Mouse (Mus musculus): ENCODE measurements around the gene Schip1. TPM values are rescaled to one million over a fixed set of nuclear protein-coding genes. Genes with fewer than 3 reads are reported as not detected.

The Schip1 gene
- polyA plus RNA-seq, 1 experiment from 2014 or later: 76.4 TPM

DNA sequence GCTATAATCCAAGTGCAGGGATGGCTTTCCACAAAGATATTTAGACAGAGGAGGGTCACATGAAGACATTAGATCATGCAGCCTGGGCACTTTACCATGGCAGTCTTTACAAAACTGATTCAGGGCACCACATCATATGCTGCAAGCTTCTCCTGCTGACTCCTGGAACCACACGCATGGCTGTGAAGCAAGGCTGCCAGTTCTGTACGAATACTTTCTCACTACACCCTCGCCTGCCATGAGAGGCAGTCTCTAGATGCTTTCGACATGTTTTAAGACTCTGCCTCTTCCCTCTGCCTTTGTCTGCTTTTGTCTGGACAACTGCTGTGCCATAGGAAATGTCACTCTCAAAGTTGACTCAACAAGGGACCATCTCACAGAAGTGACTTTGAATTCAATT, 145.8 kb downstream of the Schip1 start:
- no peak for ATAC-seq (ENCODE audit: insufficient number of reproducible peaks, low FRiP score)
- H3K4me3 ChIP-seq: no peak overlapping the region
- H3K4me1 ChIP-seq (replicated peaks): no peaks in the 10 kb centered on the region
- no peak overlapping the region for H3K4me2 ChIP-seq
- no peak overlapping the region for H3K9ac ChIP-seq
- H3K36me3 ChIP-seq: no peaks in the 10 kb centered on the region
- H3K9me3 ChIP-seq (replicated peaks): no peaks in the 10 kb centered on the region
- H3K27ac ChIP-seq (ENCODE audit: poor library complexity, severe bottlenecking): no peak overlapping the region
- H3K27me3 ChIP-seq (replicated peaks): no peaks in the 10 kb centered on the region
- 78% methylated on average over 4 of the region's 4 CpGs for WGBS

DNA sequence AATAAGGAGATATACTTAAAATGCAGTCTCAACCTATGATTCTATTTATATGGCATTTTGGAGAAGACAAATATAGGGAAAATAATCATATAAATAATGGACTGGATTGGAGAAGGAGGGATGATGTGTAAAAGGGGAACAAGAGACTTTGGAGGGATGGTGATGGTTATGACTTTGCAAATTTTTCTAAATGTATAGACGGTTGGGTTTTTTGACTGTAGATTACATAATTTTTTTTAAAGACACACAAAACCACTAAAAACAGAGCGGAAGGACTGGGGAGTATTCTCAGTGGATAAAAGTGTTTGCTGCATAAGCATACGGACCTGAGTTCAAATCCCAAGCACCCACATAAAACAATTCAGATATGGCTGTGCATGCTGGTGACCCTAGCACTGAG, 156.8 kb downstream of the Schip1 start:
- Histone ChIP-seq H3K4me2 (no peak overlapping the region), H3K27me3 (replicated peaks) (no peaks in the 10 kb centered on the region), H3K9me3 (replicated peaks) (0 out of 2 replicates have a peak, but pooled peaks cover 3% of the 10 kb centered on the region), H3K4me3 (no peak overlapping the region), H3K36me3 (no peaks in the 10 kb centered on the region), H3K27ac (ENCODE audit: poor library complexity, severe bottlenecking) (no peak overlapping the region), H3K9ac (no peak overlapping the region), H3K4me1 (replicated peaks) (no peaks in the 10 kb centered on the region)
- ATAC-seq (ENCODE audit: insufficient number of reproducible peaks, low FRiP score): no peak
- 82% methylated on average over 3 of the region's 3 CpGs for WGBS

DNA sequence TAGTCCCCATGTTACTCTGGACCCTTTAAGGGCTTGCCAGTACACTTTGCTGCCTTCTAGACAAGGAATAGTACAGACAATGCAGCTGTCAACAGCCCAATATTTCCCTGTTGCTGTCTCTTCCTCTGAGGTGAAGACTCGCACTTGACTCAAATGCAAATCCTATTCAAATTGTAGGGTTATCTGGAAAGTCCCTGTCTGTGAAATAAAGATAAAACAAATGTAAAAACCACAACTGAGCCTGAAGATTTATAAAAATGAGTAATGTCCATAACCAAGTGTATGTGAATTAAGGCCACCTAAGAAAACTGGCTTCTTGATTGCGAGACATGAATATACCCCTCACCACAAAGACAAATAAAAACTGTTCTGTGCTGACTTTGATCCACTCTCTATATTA, 175.3 kb downstream of the Schip1 start:
- H3K9me3 ChIP-seq (replicated peaks): no peaks in the 10 kb centered on the region
- 83% methylated on average over 2 of the region's 2 CpGs for WGBS
- no peaks in the 10 kb centered on the region for H3K4me1 ChIP-seq (replicated peaks)
- H3K9ac ChIP-seq: no peak overlapping the region
- no peaks in the 10 kb centered on the region for H3K36me3 ChIP-seq
- no peak overlapping the region for H3K27ac ChIP-seq (ENCODE audit: poor library complexity, severe bottlenecking)
- H3K4me3 ChIP-seq: no peak overlapping the region
- no peaks in the 10 kb centered on the region for H3K27me3 ChIP-seq (replicated peaks)
- no peak overlapping the region for H3K4me2 ChIP-seq
- no peak for ATAC-seq (ENCODE audit: insufficient number of reproducible peaks, low FRiP score)

DNA sequence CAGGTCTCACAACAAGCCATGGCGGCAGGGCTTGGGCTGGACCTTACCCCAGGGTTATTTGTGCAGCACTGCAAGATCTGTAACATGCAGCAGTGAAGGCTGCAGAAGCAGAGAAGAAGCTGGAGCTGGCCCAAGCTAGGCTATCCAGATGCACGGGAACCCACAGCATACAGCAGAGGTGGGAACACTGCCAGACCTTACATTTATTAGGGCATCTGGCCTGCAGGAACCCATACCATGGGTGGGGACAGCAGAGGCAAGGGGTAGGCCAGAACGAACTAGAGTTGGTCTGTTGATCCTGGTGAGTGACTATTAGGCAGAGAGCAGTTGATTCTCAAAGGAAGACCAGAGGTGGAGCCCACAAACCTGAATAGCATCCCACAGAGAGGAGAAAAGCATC, 178.6 kb downstream of the Schip1 start:
- no peak overlapping the region for H3K27ac ChIP-seq (ENCODE audit: poor library complexity, severe bottlenecking)
- 73% methylated on average over 3 of the region's 3 CpGs for WGBS
- H3K36me3 ChIP-seq: no peaks in the 10 kb centered on the region
- no peaks in the 10 kb centered on the region for H3K9me3 ChIP-seq (replicated peaks)
- H3K27me3 ChIP-seq (replicated peaks): no peaks in the 10 kb centered on the region
- no peak overlapping the region for H3K9ac ChIP-seq
- 0 out of 2 replicates have a peak, but pooled peaks cover 4% of the 10 kb centered on the region for H3K4me1 ChIP-seq (replicated peaks)
- no peak overlapping the region for H3K4me3 ChIP-seq
- no peak for ATAC-seq (ENCODE audit: insufficient number of reproducible peaks, low FRiP score)
- H3K4me2 ChIP-seq: no peak overlapping the region

DNA sequence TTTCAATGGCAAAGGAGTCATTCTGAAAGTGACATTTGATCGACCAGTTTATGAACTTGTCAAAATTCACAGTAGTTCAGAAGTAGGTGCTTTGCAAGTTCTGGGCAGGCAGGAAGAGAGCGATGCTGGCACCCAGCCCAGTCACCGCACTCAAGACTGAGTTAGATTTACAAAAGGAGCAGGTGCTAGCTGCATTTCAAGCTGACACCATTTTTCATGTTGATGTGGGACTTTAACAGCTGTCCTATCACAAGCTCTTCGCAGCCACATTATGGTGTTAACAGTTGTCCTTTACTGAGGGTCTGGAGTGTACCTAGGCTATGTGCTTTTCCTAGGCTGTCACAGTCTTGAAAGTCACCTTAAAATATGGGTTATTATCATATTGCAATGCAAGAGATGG, 181.6 kb downstream of the Schip1 start:
- ATAC-seq (ENCODE audit: insufficient number of reproducible peaks, low FRiP score): no peak
- no peaks in the 10 kb centered on the region for H3K9me3 ChIP-seq (replicated peaks)
- no peak overlapping the region for H3K4me2 ChIP-seq
- no peak overlapping the region for H3K4me3 ChIP-seq
- 0 out of 2 replicates have a peak, but pooled peaks cover 4% of the 10 kb centered on the region for H3K4me1 ChIP-seq (replicated peaks)
- H3K27me3 ChIP-seq (replicated peaks): no peaks in the 10 kb centered on the region
- H3K9ac ChIP-seq: no peak overlapping the region
- H3K27ac ChIP-seq (ENCODE audit: poor library complexity, severe bottlenecking): no peak overlapping the region
- 75% methylated on average over 4 of the region's 4 CpGs for WGBS
- no peaks in the 10 kb centered on the region for H3K36me3 ChIP-seq

DNA sequence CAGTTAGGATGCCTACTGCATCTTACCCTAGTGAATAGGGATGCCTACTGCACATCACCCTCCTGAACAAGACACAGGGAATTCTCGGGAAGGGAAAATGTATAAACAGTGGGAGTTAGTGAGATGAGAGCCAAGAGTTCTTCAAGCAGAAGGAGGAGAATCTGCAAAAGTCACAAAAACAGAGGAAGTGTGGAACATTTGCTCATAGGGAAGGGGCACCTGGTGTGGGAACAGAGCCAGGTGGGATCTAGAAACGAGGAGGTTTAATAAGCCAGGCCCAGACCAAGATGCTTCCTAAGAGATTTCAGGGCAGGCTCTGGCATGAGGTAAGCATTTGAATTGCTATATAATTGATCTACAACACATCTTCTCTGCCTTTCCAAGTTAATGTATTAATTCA, 186.0 kb downstream of the Schip1 start:
- no peak overlapping the region for H3K4me2 ChIP-seq
- 0 out of 2 replicates have a peak, but pooled peaks cover 4% of the 10 kb centered on the region for H3K4me1 ChIP-seq (replicated peaks)
- ATAC-seq (ENCODE audit: insufficient number of reproducible peaks, low FRiP score): no peak
- H3K27me3 ChIP-seq (replicated peaks): no peaks in the 10 kb centered on the region
- H3K9me3 ChIP-seq (replicated peaks): no peaks in the 10 kb centered on the region
- no peaks in the 10 kb centered on the region for H3K36me3 ChIP-seq
- no peak overlapping the region for H3K4me3 ChIP-seq
- H3K9ac ChIP-seq: no peak overlapping the region
- no peak overlapping the region for H3K27ac ChIP-seq (ENCODE audit: poor library complexity, severe bottlenecking)
- 60% methylated on average over 2 of the region's 2 CpGs for WGBS

DNA sequence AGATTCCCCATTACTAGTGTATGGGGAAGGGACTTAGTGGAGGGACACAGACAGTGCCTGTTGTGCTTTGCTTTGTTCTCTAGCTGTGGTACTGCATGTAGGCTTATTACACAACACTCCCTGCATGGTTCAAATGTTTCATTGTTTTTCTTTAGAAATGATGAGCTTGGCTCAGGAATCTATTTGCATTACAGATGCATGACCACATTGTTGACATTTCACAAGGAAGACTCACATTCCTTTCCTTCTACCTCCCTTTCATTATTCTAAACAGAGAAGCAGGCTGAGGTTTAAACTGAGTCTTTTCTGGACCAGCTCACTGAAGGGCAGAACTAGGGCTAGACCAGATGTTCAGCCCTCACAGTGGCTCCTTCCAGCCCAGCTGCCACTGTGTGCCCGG, 187.7 kb downstream of the Schip1 start:
- no peaks in the 10 kb centered on the region for H3K36me3 ChIP-seq
- no peak overlapping the region for H3K27ac ChIP-seq (ENCODE audit: poor library complexity, severe bottlenecking)
- H3K27me3 ChIP-seq (replicated peaks): no peaks in the 10 kb centered on the region
- no peaks in the 10 kb centered on the region for H3K9me3 ChIP-seq (replicated peaks)
- no peak overlapping the region for H3K4me2 ChIP-seq
- H3K4me1 ChIP-seq (replicated peaks): no peaks in the 10 kb centered on the region
- no peak overlapping the region for H3K4me3 ChIP-seq
- ATAC-seq (ENCODE audit: insufficient number of reproducible peaks, low FRiP score): no peak
- H3K9ac ChIP-seq: no peak overlapping the region
- 72% methylated on average over 1 of the region's 1 CpGs for WGBS

DNA sequence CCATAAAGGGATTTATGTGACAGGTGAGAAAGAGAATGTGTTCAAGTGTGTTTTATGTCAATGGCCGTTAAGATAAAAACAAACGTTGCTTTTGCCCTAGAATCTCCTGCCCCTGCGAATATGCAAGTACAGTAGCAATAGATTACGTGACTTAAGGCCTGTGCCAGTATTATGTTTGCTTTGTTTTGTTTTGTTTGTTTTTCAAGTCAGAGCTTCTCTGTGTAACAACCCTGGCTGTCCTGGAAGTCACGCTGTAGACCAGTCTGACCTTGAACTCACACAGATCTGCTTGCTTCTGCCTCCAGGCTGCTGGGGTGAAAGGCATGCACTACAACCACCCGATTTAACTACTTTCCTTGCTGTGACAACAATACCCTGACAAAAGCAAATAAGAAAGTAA, 197.7 kb downstream of the Schip1 start:
- H3K36me3 ChIP-seq: no peaks in the 10 kb centered on the region
- H3K27ac ChIP-seq (ENCODE audit: poor library complexity, severe bottlenecking): no peak overlapping the region
- H3K27me3 ChIP-seq (replicated peaks): no peaks in the 10 kb centered on the region

DNA sequence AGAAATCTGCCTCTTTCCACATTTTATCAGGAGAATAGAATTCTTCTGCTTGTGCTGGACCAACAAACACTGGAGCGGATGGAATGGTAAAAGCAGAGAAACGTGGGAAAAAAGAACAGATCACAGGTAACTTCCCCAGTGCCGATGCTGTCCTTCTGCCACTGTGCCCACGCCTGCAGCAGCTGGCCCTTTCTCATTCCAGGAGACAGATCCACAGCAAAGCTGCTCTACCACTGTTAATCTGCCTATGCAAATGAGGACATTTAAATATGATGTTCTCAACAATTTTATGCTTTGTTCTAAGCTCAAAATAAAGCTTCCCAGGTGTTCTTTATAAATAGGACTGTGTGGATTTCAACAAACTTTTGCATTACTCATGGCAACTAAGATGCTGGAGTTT, 203.3 kb downstream of the Schip1 start:
- no peaks in the 10 kb centered on the region for H3K27me3 ChIP-seq (replicated peaks)
- no peaks in the 10 kb centered on the region for H3K4me1 ChIP-seq (replicated peaks)
- no peak overlapping the region for H3K4me2 ChIP-seq
- H3K9ac ChIP-seq: no peak overlapping the region
- no peak for ATAC-seq (ENCODE audit: insufficient number of reproducible peaks, low FRiP score)
- no peak overlapping the region for H3K4me3 ChIP-seq
- no peaks in the 10 kb centered on the region for H3K36me3 ChIP-seq
- H3K27ac ChIP-seq (ENCODE audit: poor library complexity, severe bottlenecking): no peak overlapping the region
- H3K9me3 ChIP-seq (replicated peaks): peaks cover 4% of the 10 kb centered on the region; the same call in 1 of the 2 replicates
- WGBS: 82% methylated on average over 4 of the region's 4 CpGs

More for the DNA sequence above, 197.7 kb downstream of the Schip1 start:
- Histone ChIP-seq H3K9me3 (replicated peaks) (no peaks in the 10 kb centered on the region), H3K4me3 (no peak overlapping the region), H3K4me2 (no peak overlapping the region), H3K4me1 (replicated peaks) (no peaks in the 10 kb centered on the region), H3K9ac (no peak overlapping the region)
- no peak for ATAC-seq (ENCODE audit: insufficient number of reproducible peaks, low FRiP score)
- WGBS: 57% methylated on average over 6 of the region's 6 CpGs

DNA sequence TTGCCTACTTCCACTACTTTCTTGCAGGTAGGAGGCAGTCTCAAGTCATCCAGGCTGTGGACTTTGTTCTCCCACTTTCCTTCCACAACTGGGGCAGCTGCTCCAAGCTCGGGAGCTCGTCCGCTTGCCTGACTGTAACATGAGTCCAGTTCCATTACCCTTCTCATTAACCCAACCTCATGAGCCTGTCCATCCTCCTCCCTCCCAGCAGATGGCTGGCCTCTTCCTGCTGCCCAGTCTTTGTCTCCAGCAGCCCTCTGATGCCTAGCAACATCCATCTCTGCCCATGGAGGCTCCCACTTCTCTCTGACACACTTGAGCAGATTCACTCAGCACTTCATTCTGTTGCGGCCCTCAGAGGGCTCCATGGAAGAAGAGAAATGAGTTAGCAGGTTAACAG, 204.6 kb downstream of the Schip1 start:
- Histone ChIP-seq H3K9me3 (replicated peaks) (peaks cover 4% of the 10 kb centered on the region; the same call in 1 of the 2 replicates), H3K4me3 (no peak overlapping the region), H3K27me3 (replicated peaks) (no peaks in the 10 kb centered on the region), H3K4me2 (no peak overlapping the region), H3K9ac (no peak overlapping the region), H3K27ac (ENCODE audit: poor library complexity, severe bottlenecking) (no peak overlapping the region), H3K4me1 (replicated peaks) (no peaks in the 10 kb centered on the region), H3K36me3 (no peaks in the 10 kb centered on the region)
- 84% methylated on average over 4 of the region's 4 CpGs for WGBS
- ATAC-seq (ENCODE audit: insufficient number of reproducible peaks, low FRiP score): no peak

DNA sequence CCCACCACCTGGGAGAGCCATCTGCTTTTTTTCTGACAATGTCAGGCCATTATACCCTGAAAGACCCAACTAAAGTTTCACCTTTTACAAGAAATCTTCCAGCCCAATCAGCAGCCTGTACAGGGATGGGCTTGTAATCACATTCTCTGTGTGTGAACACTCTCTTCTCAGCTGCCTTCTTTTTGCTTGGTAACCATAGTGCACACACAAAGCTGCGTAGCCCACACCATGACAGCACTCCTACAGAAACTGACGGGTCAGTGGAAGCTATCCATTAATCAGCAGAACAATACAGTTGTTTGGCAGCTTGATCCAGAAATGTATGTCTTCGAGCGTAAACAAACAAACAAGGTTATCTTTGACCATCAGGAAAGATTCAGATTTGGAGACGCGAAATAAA, 205.6 kb downstream of the Schip1 start:
- Histone ChIP-seq H3K4me1 (replicated peaks) (no peaks in the 10 kb centered on the region), H3K36me3 (no peaks in the 10 kb centered on the region), H3K4me2 (no peak overlapping the region), H3K27me3 (replicated peaks) (no peaks in the 10 kb centered on the region), H3K4me3 (no peak overlapping the region), H3K27ac (ENCODE audit: poor library complexity, severe bottlenecking) (no peak overlapping the region), H3K9ac (no peak overlapping the region), H3K9me3 (replicated peaks) (peaks cover 4% of the 10 kb centered on the region; the same call in 1 of the 2 replicates)
- 79% methylated on average over 6 of the region's 6 CpGs for WGBS
- ATAC-seq (ENCODE audit: insufficient number of reproducible peaks, low FRiP score): no peak

DNA sequence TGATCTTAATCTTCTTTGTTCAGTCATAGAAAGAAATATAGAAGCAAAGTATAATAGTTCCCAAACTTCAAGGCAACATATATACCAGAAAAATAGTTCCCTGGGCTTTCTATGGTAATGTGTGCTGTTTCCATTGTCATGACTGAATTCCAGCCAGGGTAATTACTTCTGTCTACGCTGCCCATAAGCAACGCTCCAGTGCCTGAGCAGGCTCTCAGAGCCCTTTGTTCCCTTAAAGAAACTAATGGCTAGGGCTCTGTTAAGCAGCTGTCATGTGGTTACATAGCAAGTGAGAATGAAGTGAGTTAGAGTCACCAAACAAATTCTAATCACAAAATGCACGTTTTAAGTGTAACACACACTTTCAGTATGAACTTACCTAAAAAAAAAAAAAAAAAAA, 206.9 kb downstream of the Schip1 start:
- 79% methylated on average over 3 of the region's 3 CpGs for WGBS
- H3K36me3 ChIP-seq: no peaks in the 10 kb centered on the region
- H3K4me1 ChIP-seq (replicated peaks): no peaks in the 10 kb centered on the region
- peaks cover 4% of the 10 kb centered on the region; the same call in 1 of the 2 replicates for H3K9me3 ChIP-seq (replicated peaks)
- H3K9ac ChIP-seq: no peak overlapping the region
- H3K27me3 ChIP-seq (replicated peaks): no peaks in the 10 kb centered on the region
- no peak overlapping the region for H3K4me2 ChIP-seq
- H3K4me3 ChIP-seq: no peak overlapping the region
- ATAC-seq (ENCODE audit: insufficient number of reproducible peaks, low FRiP score): no peak
- no peak overlapping the region for H3K27ac ChIP-seq (ENCODE audit: poor library complexity, severe bottlenecking)

All from heart, embryonic 12.5 days (tissue).